Mouse (Mus musculus): Measurements from ENCODE around the gene Tdrd1.

DNA sequence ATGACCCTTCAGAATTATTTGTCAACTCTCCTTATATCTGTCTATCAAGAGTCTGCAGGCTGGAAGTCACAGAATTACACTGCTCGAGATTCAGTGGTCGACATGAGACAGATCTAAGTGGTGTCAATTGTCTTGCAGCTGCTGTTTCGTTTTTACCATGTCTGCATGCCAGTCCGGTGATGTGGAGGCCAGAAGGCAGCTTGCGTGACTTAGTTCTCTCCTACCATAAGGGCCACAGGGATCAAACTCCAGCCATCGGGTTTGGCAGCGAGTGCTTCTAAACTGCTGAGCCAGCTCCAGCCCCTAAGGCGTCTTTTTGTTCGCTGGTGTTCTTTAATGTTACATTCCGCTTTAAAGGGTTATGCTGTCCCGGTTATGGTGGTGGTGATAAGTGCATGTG, 2.3 kb downstream of the Tdrd1 start:
- TF ChIP-seq CTCF (IDR thresholded peaks at IDR 0.05; ENCODE audit: low read depth, low read length) (no peak), POLR2A (IDR thresholded peaks at IDR 0.05; ENCODE audit: extremely low read depth, insufficient read depth, low read length) (no peak)

Measured in liver, adult 2 months (tissue).